Mouse (Mus musculus) adrenal gland, postnatal 0 days (tissue): ENCODE results near the gene Defb15. TPM values are rescaled to one million over a fixed set of nuclear protein-coding genes. Genes with fewer than 3 reads are reported as not detected.

Experiments used
- polyA plus RNA-seq: library from polyadenylated mRNA; unstranded; fragments of >200 nt; fragmentation: Nextera tagmentation; extraction: Ambion mirVana; gene quantifications from 2 replicates; pipeline ENCODE4 v1.2.1, GENCODE M21; 2015

Defb15 gene
- polyA plus RNA-seq, result not detected in 2 replicates

GRCm38 (mm10) chr8:21932610-21933009 is at the start of gene Defb15:
Gene Defb15, minus strand, starts transcription at chr8:21932710.

GRCm38 (mm10) chr8:21969475-21969874 is 37.0 kb upstream of the Defb15 start, which contains the start of gene Ccdc70:
Gene Ccdc70, plus strand, starts transcription at chr8:21969775.

GRCm38 (mm10) chr8:21958414-21958813 is 25.9 kb upstream of the Defb15 start, which contains the start of gene Fam90a1a:
Gene Fam90a1a, plus strand, starts transcription at chr8:21958714.

GRCm38 (mm10) chr8:21946462-21946861 is 14.0 kb upstream of the Defb15 start, which contains the start of gene Defb13:
Gene Defb13, plus strand, starts transcription at chr8:21946762.

GRCm38 (mm10) chr8:21938052-21938451 is 5.5 kb upstream of the Defb15 start, which contains the start of gene Defb35:
Gene Defb35, plus strand, starts transcription at chr8:21938352.

GRCm38 (mm10) chr8:21906290-21906689 is 26.2 kb downstream of the Defb15 start, which contains the start of gene Defb11:
Gene Defb11, minus strand, starts transcription at chr8:21906412.

GRCm38 (mm10) chr8:21885321-21885720 is 47.2 kb downstream of the Defb15 start, which contains the start of gene Defb9:
Gene Defb9, minus strand, starts transcription at chr8:21885421.

Other genes starting within 250 kb of the Defb15 start
- not detected in 2 replicates for gene AY761184, start 229.1 kb downstream of the Defb15 start, polyA plus RNA-seq
- 0.35 and 0.37 TPM in 2 replicates for gene Defa24, start 198.2 kb downstream of the Defb15 start, polyA plus RNA-seq
- not detected in 2 replicates for gene Defb50, start 109.2 kb downstream of the Defb15 start, polyA plus RNA-seq
- gene Defb2, start 92.8 kb downstream of the Defb15 start, polyA plus RNA-seq, result not detected in 2 replicates
- gene Defb10, start 73.8 kb downstream of the Defb15 start, polyA plus RNA-seq, result not detected in 2 replicates
- gene Defb9, start 47.3 kb downstream of the Defb15 start, polyA plus RNA-seq, result not detected in 2 replicates
- gene Defb11, start 26.3 kb downstream of the Defb15 start, polyA plus RNA-seq, result not detected in 2 replicates
- not detected in 2 replicates for gene Defb35, start 5.6 kb upstream of the Defb15 start, polyA plus RNA-seq
- not detected in 2 replicates for gene Defb13, start 14.1 kb upstream of the Defb15 start, polyA plus RNA-seq
- gene Fam90a1a, start 26.0 kb upstream of the Defb15 start, polyA plus RNA-seq, result not detected in 2 replicates
- gene Ccdc70, start 37.1 kb upstream of the Defb15 start, polyA plus RNA-seq, result not detected in 2 replicates
- 0.41 and 0.84 TPM in 2 replicates for gene Atp7b, start 127.6 kb upstream of the Defb15 start, polyA plus RNA-seq
- gene Alg11, start 128.0 kb upstream of the Defb15 start, polyA plus RNA-seq, result 18.8 and 22.3 TPM in 2 replicates
- 2.0 and 4.7 TPM in 2 replicates for gene Nek5, start 192.3 kb upstream of the Defb15 start, polyA plus RNA-seq
- gene Nek3, start 233.7 kb upstream of the Defb15 start, polyA plus RNA-seq, result 6.7 and 7.1 TPM in 2 replicates